Mouse (Mus musculus) liver, embryonic 14.5 days (tissue): ENCODE measurements around the gene Pecr. TPM values are rescaled to one million over a fixed set of nuclear protein-coding genes. Genes with fewer than 3 reads are reported as not detected.

Source experiments
- ATAC-seq: fragments of 200-750 bp; cut with Nextera tagmentation; 2 replicates; pipeline ENCODE4 v1.8.0; 2017; ENCODE audit warnings: moderate number of reproducible peaks, mild to moderate bottlenecking, moderate library complexity; ENCODE audit not compliant: insufficient read depth
- DNase-seq, 3 experiments: peaks; one replicate each; pipeline ENCODE4 v3.0.0-alpha.2; 2012 to 2013; ENCODE audit warnings: low read depth in 3 of 3, low spot score in 3 of 3
- H3K27ac ChIP-seq: fragments of 300-500 bp; sonication (generic); 2 replicates; pipeline ENCODE4 v1.5.1; 2014; ENCODE audit warnings: moderate library complexity, mild to moderate bottlenecking, control low read depth, inconsistent platforms
- H3K27me3 ChIP-seq: fragments of 300-500 bp; sonication (generic); 2 replicates; pipeline ENCODE4 v1.6.1; 2014; ENCODE audit warnings: mild to moderate bottlenecking, low read length, moderate library complexity; ENCODE audit not compliant: control insufficient read depth, insufficient read depth
- H3K36me3 ChIP-seq: fragments of 300-500 bp; sonication (generic); replicated peaks from 2 replicates; pipeline ENCODE4 v1.6.1; 2014; ENCODE audit warnings: low read depth; ENCODE audit not compliant: control insufficient read depth, insufficient read depth
- H3K4me1 ChIP-seq, 2 experiments: fragments of 200-500 bp in 1 of 2; fragments of 300-500 bp in 1 of 2; sonication (generic) in 1 of 2; replicated peaks; 2 replicates each; pipeline ENCODE4 v1.6.1; 2012 to 2014; ENCODE audit warnings: antibody characterized with exemption in 1 of 2, inconsistent platforms in 1 of 2, low read length in 1 of 2; ENCODE audit not compliant: control insufficient read depth in 2 of 2, insufficient read depth in 2 of 2
- H3K4me2 ChIP-seq: fragments of 300-500 bp; sonication (generic); 2 replicates; pipeline ENCODE4 v1.6.1; 2014; ENCODE audit warnings: low read depth, mild to moderate bottlenecking, control low read depth, moderate library complexity
- H3K4me3 ChIP-seq, 2 experiments: fragments of 200-500 bp in 1 of 2; fragments of 300-500 bp in 1 of 2; sonication (generic) in 1 of 2; 2 replicates each; pipeline ENCODE4 v1.5.1; 2012 to 2014; ENCODE audit warnings: low read depth in 2 of 2, low read length in 2 of 2, mild to moderate bottlenecking in 2 of 2, control low read depth in 1 of 2, inconsistent platforms in 1 of 2, moderate library complexity in 1 of 2; ENCODE audit not compliant: insufficient read depth in 1 of 2
- H3K9ac ChIP-seq: fragments of 300-500 bp; sonication (generic); replicated peaks from 2 replicates; pipeline ENCODE4 v1.6.1; 2014; ENCODE audit warnings: mild to moderate bottlenecking, control low read depth, moderate library complexity
- H3K9me3 ChIP-seq: fragments of 300-500 bp; sonication (generic); 2 replicates; pipeline ENCODE4 v1.6.1; 2016; ENCODE audit warnings: low read length, mixed read lengths; ENCODE audit not compliant: control insufficient read depth
- CTCF ChIP-seq: IDR thresholded peaks from 2 replicates; pipeline ENCODE4 v1.5.1; 2016; ENCODE audit warnings: antibody characterized with exemption, low read depth, control low read depth
- EP300 ChIP-seq: IDR thresholded peaks from 2 replicates; pipeline ENCODE4 v1.6.1; 2016; ENCODE audit warnings: antibody characterized with exemption, low read depth
- WGBS: fragments of 180-500 bp; shearing (Covaris S2); extraction: QIAGEN DNeasy Blood & Tissue Kit; methylation state at CpG from one replicate; pipeline ENCODE4 v1.1.7; 2014; ENCODE audit not compliant: insufficient replicate concordance; 5-methylcytosine and 5-hydroxymethylcytosine counted together
- polyA plus RNA-seq, 2 experiments: library from polyadenylated mRNA; depleted of rRNA in 1 of 2; stranded (reverse) in 1 of 2; unstranded in 1 of 2; fragments of >200 nt; fragmentation: Nextera tagmentation in 1 of 2; extraction: Ambion mirVana in 1 of 2; gene quantifications; 2 replicates each; pipeline versions ENCODE4 v1.2.1 to v1.2.3; 2012 to 2014

Pecr gene
- polyA plus RNA-seq, 2 experiments: 23.1 to 40.2 TPM

DNA sequence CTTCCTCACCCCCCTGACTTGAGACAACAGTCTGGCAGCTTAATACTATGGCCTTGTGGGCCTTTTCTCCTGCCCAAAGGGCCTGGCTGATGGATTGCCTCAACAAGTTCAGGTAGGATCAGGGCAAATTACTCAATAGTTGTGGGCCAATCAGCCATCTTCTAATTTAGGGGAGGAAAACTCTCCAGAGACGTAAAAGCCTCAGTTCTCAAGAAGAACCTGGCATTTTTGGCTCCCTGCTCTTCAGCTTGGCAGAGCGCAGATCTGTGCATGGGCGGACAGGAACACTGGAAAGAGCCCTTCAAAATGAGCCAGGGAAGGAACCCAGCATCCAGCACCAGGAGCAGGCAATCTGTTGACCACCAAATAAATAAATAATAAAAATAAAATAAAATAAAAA is 6.0 kb downstream of the Pecr start:
- peaks cover 0 to 2% of the 10 kb centered on the region in 2 experiments; a peak in 1 of 4 replicates for H3K4me1 ChIP-seq
- H3K27me3 ChIP-seq: no peaks in the 10 kb centered on the region
- no peak overlapping the region for H3K4me3 ChIP-seq
- no peak overlapping the region for H3K4me2 ChIP-seq
- 80% methylated on average over 3 of the region's 3 CpGs for WGBS
- ATAC-seq (no peak), DNase-seq (no peak)
- no peak overlapping the region for H3K9ac ChIP-seq
- TF ChIP-seq EP300 (no peak), CTCF (no peak)
- H3K9me3 ChIP-seq: no peaks in the 10 kb centered on the region
- H3K27ac ChIP-seq: no peak overlapping the region
- H3K36me3 ChIP-seq: no peaks in the 10 kb centered on the region; the same call in 1 of the 2 replicates

DNA sequence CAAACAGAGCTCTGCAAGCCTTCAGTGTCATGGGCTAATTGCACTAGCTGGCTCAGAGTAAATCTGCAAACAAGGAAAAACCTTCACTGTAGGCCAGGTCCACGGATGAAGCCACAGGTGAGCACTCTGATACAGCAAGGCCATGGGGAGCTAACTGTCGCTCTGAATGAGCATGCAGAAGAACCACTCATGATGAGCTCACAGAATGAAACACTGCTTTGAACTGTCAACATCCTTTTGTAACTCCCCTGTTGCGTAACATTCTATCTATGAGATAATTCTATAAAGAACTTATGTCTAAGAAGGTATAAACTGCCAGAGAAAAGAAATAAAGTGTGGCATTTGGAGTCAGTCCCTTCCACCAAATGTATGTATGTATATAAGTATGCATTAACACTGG is 21.0 kb downstream of the Pecr start:
- H3K27ac ChIP-seq: no peak overlapping the region
- WGBS: 64% methylated on average over 3 of the region's 3 CpGs

DNA sequence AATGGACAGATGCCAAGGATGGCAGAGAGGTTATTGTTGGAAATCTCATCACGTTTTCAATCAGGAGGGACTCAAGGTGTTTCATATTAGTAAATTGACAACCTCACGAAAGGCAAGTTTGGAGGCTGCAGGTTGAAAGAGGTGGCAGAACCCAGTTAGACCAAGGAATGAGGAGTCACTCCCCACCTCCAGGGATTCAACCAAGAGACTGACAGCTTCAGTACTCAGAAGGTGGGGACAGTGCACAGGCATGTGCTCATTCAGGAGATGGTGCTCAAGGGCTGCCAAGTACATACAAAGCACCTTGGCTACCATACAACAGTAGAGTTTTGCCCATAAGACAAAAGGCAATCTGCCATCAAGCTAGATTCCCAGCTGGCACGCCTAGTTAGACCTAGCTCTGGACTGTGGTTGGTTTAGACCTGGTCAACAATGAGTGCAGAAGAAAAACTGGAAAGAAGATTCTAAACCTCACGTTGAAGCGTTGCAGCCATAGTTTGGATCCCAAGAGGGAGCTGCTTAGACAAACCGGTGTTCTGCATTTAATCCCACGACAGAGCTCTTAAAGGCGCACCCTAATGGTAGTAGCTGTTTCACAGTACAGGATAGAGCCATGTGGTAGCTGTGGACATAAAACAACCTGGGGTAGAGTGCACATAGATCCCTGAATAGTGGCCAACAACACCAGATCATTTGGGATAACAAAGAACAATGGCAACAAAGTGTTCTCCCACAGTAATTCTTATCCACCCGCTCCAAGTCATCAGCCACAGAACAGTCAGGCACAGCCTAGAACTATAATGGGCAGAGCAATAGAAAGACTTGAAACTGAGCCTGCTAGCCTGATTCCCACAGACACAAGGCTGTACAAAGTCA is 27.5 kb downstream of the Pecr start:
- TF ChIP-seq CTCF (no peak), EP300 (no peak)
- H3K4me2 ChIP-seq: no peak overlapping the region; the same call in 1 of the 2 replicates
- no peaks in the 10 kb centered on the region for H3K9me3 ChIP-seq
- 64% methylated on average over 9 of the region's 9 CpGs for WGBS
- H3K27me3 ChIP-seq: no peaks in the 10 kb centered on the region
- DNase-seq: no peak
- no peak overlapping the region for H3K9ac ChIP-seq
- H3K36me3 ChIP-seq: no peaks in the 10 kb centered on the region
- H3K4me3 ChIP-seq: no peak overlapping the region
- no peak for ATAC-seq
- no peak overlapping the region for H3K27ac ChIP-seq
- H3K4me1 ChIP-seq: peaks cover 0 to 10% of the 10 kb centered on the region in 2 experiments; a peak in 2 of 4 replicates

More for the DNA sequence above, 21.0 kb downstream of the Pecr start:
- Histone ChIP-seq H3K4me3 (no peak overlapping the region), H3K36me3 (no peaks in the 10 kb centered on the region), H3K4me2 (no peak overlapping the region), H3K4me1 (no peaks in the 10 kb centered on the region; a peak in 1 of 4 replicates), H3K9ac (no peak overlapping the region), H3K9me3 (no peaks in the 10 kb centered on the region), H3K27me3 (no peaks in the 10 kb centered on the region)
- no peak for ATAC-seq
- no peak for DNase-seq
- TF ChIP-seq CTCF: no peak
- no peak for TF ChIP-seq EP300

DNA sequence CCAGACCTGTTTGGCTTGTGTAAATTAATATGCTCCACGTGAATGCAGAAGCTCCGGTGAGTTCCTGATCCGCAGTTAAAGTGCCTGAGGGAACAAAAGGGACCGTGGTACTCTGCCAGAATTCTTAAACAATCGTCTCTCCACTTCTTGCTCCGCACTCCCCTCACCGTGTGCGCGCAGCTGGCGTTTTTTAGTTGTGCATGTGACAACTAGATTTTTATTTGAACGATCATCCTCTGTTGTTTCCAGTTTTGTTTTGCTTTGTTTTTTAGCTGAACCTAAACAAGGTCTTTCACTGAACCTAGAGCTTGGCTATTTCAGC is 28.3 kb downstream of the Pecr start:
- ATAC-seq: no peak
- H3K27ac ChIP-seq: peak overlapping the region; percentile 34

DNA sequence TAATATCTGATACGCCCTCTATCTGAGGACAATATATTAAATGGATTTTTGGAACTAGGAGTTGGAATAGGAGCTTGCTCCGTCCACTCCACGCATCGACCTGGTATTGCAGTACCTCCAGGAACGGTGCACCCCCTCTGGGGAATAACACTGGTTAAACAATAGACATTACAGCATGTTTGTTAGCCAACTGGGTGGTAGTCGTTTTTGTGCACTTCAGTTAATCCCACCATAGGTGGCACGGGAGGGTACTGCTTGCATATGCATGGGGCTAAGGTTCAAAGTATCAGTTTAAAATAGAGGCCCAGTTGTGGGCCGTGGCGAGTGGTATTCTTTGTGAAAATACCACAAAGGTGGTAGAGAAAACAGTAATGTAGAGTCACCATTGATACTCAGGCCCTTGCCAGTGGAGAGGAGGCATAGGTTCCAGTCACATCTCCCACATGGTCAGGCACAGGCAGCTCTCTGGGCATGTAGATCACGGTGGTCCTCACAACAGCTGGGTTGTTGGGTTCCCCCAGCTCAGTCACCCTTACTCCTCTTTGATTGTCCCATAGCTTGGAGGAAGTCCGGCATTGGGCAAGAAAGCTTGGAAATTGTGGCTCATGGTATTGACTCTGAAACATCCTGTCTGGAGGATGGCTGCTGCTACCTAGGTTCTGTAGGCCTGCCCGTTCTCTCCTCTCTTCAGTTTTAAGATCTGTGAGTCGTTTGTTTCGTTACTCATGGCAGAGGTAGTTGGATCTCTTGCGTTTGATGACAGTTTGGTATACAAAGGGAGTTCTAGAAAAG is 28.9 kb downstream of the Pecr start:
- H3K4me3 ChIP-seq: no peak overlapping the region
- WGBS: 1% methylated on average over 15 of the region's 15 CpGs
- H3K4me2 ChIP-seq: peak overlapping the region; percentile 65
- no peaks in the 10 kb centered on the region for H3K27me3 ChIP-seq
- H3K9ac ChIP-seq: no peak overlapping the region
- H3K36me3 ChIP-seq: no peaks in the 10 kb centered on the region
- H3K4me1 ChIP-seq: peaks cover 0 to 10% of the 10 kb centered on the region in 2 experiments; a peak in 2 of 4 replicates
- DNase-seq: peak; percentile 80 to 82 (median 80)
- peak overlapping the region; percentile 34 for H3K27ac ChIP-seq
- no peak for TF ChIP-seq CTCF
- TF ChIP-seq EP300: peak; percentile 6
- peak; percentile 89 for ATAC-seq
- no peaks in the 10 kb centered on the region for H3K9me3 ChIP-seq

More for the DNA sequence above, 28.3 kb downstream of the Pecr start:
- H3K9me3 ChIP-seq: no peaks in the 10 kb centered on the region
- H3K4me1 ChIP-seq: peaks cover 0 to 10% of the 10 kb centered on the region in 2 experiments; a peak in 2 of 4 replicates
- no peak for DNase-seq
- H3K9ac ChIP-seq: no peak overlapping the region
- no peaks in the 10 kb centered on the region for H3K27me3 ChIP-seq
- TF ChIP-seq EP300: no peak
- TF ChIP-seq CTCF: no peak
- H3K4me3 ChIP-seq: no peak overlapping the region
- H3K36me3 ChIP-seq: no peaks in the 10 kb centered on the region
- peak overlapping the region; percentile 65; the same call in 1 of the 2 replicates for H3K4me2 ChIP-seq
- 40% methylated on average over 11 of the region's 11 CpGs for WGBS
